Mouse (Mus musculus): ENCODE measurements around the gene Bcl7c. TPM values are rescaled to one million over a fixed set of nuclear protein-coding genes. Genes with fewer than 3 reads are reported as not detected.

The Bcl7c gene
- total and polyA plus RNA-seq, 2 experiments: 7.6 to 20.0 TPM

- Histone ChIP-seq H3K27ac (replicated peaks; ENCODE audit: insufficient read depth, low read depth, low read length) (peak overlapping the region; percentile 66), H3K4me1 (ENCODE audit: control insufficient read depth, insufficient read depth, low read length) (peaks cover 10% of the 10 kb centered on the region), H3K9ac (ENCODE audit: low read depth, low read length) (0 out of 2 replicates have a peak overlapping the region, but pooled peaks have one; percentile 17), H3K36me3 (ENCODE audit: control insufficient read depth, insufficient read depth, low read length) (no peaks in the 10 kb centered on the region), H3K4me3 (ENCODE audit: insufficient read depth, low read depth, low read length) (no peak overlapping the region), H3K27me3 (ENCODE audit: control insufficient read depth, insufficient read depth, low read length) (no peaks in the 10 kb centered on the region), H3K79me2 (ENCODE audit: control insufficient read depth, insufficient read depth, low read length) (no peaks in the 10 kb centered on the region)
- 40% methylated on average over 4 of the region's 4 CpGs for WGBS
- TF ChIP-seq POLR2A (IDR thresholded peaks at IDR 0.05; ENCODE audit: extremely low read depth, insufficient read depth, low read length): no peak
- no peak for TF ChIP-seq CTCF (IDR thresholded peaks at IDR 0.05; ENCODE audit: low read depth, low read length)
- peak; percentile 68 for DNase-seq (ENCODE audit: extremely low read depth, low read depth, low spot score)
Measured at GRCm38 (mm10) chr7:127672776-127673175, 36.0 kb downstream of the Bcl7c start.

DNA sequence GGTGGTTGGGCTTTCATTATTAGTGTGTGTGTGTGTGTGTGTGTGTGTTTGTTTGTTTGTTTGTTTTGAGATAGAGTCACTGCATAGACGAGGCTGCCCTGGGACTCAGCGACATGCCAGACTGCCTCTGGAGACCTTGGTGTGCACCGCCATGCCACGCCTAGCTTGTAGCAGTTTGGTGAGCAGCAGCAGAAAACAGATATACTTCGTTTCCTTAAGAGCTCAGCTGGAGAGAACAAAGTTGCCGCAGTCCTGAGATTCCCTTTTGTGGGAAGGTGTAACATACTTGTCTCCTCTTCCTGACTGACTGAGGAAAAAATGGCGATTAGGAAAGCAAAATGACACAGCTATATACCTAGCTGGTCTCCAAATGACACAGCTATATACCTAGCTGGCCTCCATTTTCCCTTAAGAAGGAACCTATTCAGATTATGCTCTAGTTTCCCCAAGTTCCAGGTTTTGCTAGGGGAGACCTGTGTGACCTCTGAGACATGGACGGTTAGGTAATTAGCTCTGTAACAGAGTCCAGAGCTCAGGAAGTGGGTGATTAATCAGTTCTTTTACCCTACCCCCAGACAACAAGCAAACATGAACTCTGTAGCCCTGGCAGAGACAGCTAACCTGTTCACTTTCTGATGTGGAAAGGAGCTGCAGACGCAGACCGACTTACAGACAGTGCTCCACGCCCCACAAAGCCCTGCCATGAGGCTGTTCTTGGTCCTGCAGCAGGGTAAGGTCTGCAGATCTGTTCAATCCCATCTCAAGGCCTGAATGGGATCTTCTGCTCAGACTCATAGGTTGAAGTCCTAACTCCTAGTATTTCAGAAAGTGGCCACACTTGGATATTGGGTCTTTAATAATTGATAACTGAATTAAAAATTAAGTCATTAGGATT, 36.6 kb downstream of the Bcl7c start:
- Histone ChIP-seq H3K36me3 (ENCODE audit: control insufficient read depth, insufficient read depth, low read length) (no peaks in the 10 kb centered on the region), H3K27ac (replicated peaks; ENCODE audit: insufficient read depth, low read depth, low read length) (peak overlapping the region; percentile 66), H3K4me1 (ENCODE audit: control insufficient read depth, insufficient read depth, low read length) (peaks cover 10% of the 10 kb centered on the region), H3K4me3 (ENCODE audit: insufficient read depth, low read depth, low read length) (no peak overlapping the region), H3K9ac (ENCODE audit: low read depth, low read length) (no peak overlapping the region), H3K27me3 (ENCODE audit: control insufficient read depth, insufficient read depth, low read length) (no peaks in the 10 kb centered on the region), H3K79me2 (ENCODE audit: control insufficient read depth, insufficient read depth, low read length) (no peaks in the 10 kb centered on the region)
- 30% methylated on average over 11 of the region's 11 CpGs for WGBS
- peak; percentile 96 for DNase-seq (ENCODE audit: extremely low read depth, low read depth, low spot score)
- TF ChIP-seq CTCF (IDR thresholded peaks at IDR 0.05; ENCODE audit: low read depth, low read length) (no peak), POLR2A (IDR thresholded peaks at IDR 0.05; ENCODE audit: extremely low read depth, insufficient read depth, low read length) (no peak)

DNA sequence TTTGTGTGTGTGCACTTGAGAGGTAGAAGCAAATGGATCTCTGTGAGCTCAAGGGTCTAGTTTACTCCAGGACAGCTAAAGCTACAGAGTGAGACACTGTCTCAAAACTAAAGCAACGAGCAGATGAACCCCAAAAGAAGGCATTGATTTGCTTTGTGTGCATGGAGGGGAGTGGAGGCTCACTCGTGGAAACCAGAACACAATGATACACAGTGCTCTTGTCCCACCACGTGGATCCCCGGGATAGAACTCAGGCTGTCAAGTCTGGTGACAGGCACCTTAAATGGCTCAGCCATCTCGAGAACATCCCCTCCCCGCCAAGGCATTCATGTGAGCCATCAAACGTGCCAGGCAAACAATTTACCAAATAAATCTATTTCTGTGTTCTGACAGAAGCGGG, 41.6 kb downstream of the Bcl7c start:
- no peaks in the 10 kb centered on the region for H3K36me3 ChIP-seq (ENCODE audit: control insufficient read depth, insufficient read depth, low read length)

GRCm38 (mm10) chr7:127666679-127667078, 42.1 kb downstream of the Bcl7c start:
- no peak overlapping the region for H3K9ac ChIP-seq (ENCODE audit: low read depth, low read length)
- H3K27ac ChIP-seq (replicated peaks; ENCODE audit: insufficient read depth, low read depth, low read length): no peak overlapping the region
- no peak overlapping the region for H3K4me3 ChIP-seq (ENCODE audit: insufficient read depth, low read depth, low read length)
- DNase-seq (ENCODE audit: extremely low read depth, low read depth, low spot score): no peak
- TF ChIP-seq CTCF (IDR thresholded peaks at IDR 0.05; ENCODE audit: low read depth, low read length) (no peak), POLR2A (IDR thresholded peaks at IDR 0.05; ENCODE audit: extremely low read depth, insufficient read depth, low read length) (no peak)
- H3K79me2 ChIP-seq (ENCODE audit: control insufficient read depth, insufficient read depth, low read length): no peaks in the 10 kb centered on the region
- no peaks in the 10 kb centered on the region for H3K27me3 ChIP-seq (ENCODE audit: control insufficient read depth, insufficient read depth, low read length)
- H3K4me1 ChIP-seq (ENCODE audit: control insufficient read depth, insufficient read depth, low read length): peaks cover 16% of the 10 kb centered on the region
- H3K36me3 ChIP-seq (ENCODE audit: control insufficient read depth, insufficient read depth, low read length): no peaks in the 10 kb centered on the region
- 93% methylated on average over 13 of the region's 13 CpGs for WGBS

More for the DNA sequence above, 41.6 kb downstream of the Bcl7c start:
- Histone ChIP-seq H3K79me2 (ENCODE audit: control insufficient read depth, insufficient read depth, low read length) (no peaks in the 10 kb centered on the region), H3K4me1 (ENCODE audit: control insufficient read depth, insufficient read depth, low read length) (peaks cover 19% of the 10 kb centered on the region), H3K27ac (replicated peaks; ENCODE audit: insufficient read depth, low read depth, low read length) (no peak overlapping the region), H3K27me3 (ENCODE audit: control insufficient read depth, insufficient read depth, low read length) (no peaks in the 10 kb centered on the region), H3K9ac (ENCODE audit: low read depth, low read length) (no peak overlapping the region), H3K4me3 (ENCODE audit: insufficient read depth, low read depth, low read length) (no peak overlapping the region)
- WGBS: 71% methylated on average over 8 of the region's 8 CpGs
- no peak for TF ChIP-seq CTCF (IDR thresholded peaks at IDR 0.05; ENCODE audit: low read depth, low read length)
- no peak for TF ChIP-seq POLR2A (IDR thresholded peaks at IDR 0.05; ENCODE audit: extremely low read depth, insufficient read depth, low read length)
- DNase-seq (ENCODE audit: extremely low read depth, low read depth, low spot score): no peak

DNA sequence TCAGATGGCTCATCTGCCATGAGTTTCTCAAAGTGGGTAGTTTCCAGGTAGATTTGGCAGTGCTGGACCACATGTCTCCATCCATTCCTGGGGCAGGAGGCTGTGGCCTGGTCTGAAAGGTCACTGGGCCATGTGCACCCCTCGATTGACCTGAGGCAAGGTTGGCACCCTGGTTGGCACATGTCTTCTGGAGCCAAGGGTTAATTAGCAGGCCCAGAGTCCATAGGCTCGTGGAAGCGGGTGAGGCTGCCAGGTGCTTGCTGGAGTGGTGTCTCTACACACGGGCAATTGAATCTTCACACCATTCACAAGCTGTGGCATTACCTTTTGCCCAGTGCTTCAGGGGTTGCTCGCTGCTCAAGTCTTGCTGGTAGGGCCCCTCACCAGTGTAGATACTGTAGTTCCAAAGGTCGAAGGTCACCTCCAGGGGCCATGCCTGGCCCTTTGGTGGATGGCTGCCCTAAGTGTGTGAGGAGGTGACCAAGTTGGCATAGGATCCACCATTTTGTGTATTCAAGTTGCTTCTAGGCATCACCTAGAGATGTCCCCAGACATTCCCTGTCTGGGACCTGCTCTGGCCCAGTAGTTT, 42.6 kb downstream of the Bcl7c start:
- Histone ChIP-seq H3K27ac (replicated peaks; ENCODE audit: insufficient read depth, low read depth, low read length) (no peak overlapping the region), H3K4me1 (ENCODE audit: control insufficient read depth, insufficient read depth, low read length) (peaks cover 13% of the 10 kb centered on the region), H3K27me3 (ENCODE audit: control insufficient read depth, insufficient read depth, low read length) (no peaks in the 10 kb centered on the region), H3K79me2 (ENCODE audit: control insufficient read depth, insufficient read depth, low read length) (no peaks in the 10 kb centered on the region), H3K36me3 (ENCODE audit: control insufficient read depth, insufficient read depth, low read length) (no peaks in the 10 kb centered on the region), H3K9ac (ENCODE audit: low read depth, low read length) (no peak overlapping the region), H3K4me3 (ENCODE audit: insufficient read depth, low read depth, low read length) (no peak overlapping the region)
- DNase-seq (ENCODE audit: extremely low read depth, low read depth, low spot score): peak; percentile 77
- WGBS: 51% methylated on average over 6 of the region's 6 CpGs
- TF ChIP-seq CTCF (IDR thresholded peaks at IDR 0.05; ENCODE audit: low read depth, low read length) (no peak), POLR2A (IDR thresholded peaks at IDR 0.05; ENCODE audit: extremely low read depth, insufficient read depth, low read length) (no peak)
